Mouse (Mus musculus) gastrocnemius, postnatal 36 days (tissue): ENCODE results near the gene Bzw2. TPM values are rescaled to one million over a fixed set of nuclear protein-coding genes. Genes with fewer than 3 reads are reported as not detected.

Source experiments
- DNase-seq, 2 experiments: peaks; one replicate each; pipeline ENCODE4 v3.0.0; 2022
- intact Hi-C: fragments of 180-260 bp; cut with DNase I; formaldehyde crosslinking; loops from one replicate; pipeline ENCODE4 v1.15.1; 2025
- total RNA-seq, 2 experiments: library from RNA; stranded (reverse); gene quantifications; 2 replicates each; pipeline ENCODE4 v1.2.3; 2021

The Bzw2 gene
- total RNA-seq, 2 experiments from 2014 or later = 98.9 to 109 TPM

GRCm38 (mm10) chr12:36085380-36085779 is 72.5 kb downstream of the Bzw2 start:
- intact Hi-C loops = no loop called here
- DNase-seq = no peak

- intact Hi-C loops = no loop called here
- DNase-seq = no peak
Observed at GRCm38 (mm10) chr12:36078101-36078899, 79.6 kb downstream of the Bzw2 start.

GRCm38 (mm10) chr12:36072860-36073259 is 85.0 kb downstream of the Bzw2 start:
- DNase-seq = no peak
- intact Hi-C loops = no loop called here

- intact Hi-C loops = no loop called here
- DNase-seq = no peak
Observed at GRCm38 (mm10) chr12:36070231-36070630, 87.6 kb downstream of the Bzw2 start.

GRCm38 (mm10) chr12:36067538-36067937 is 90.3 kb downstream of the Bzw2 start:
- intact Hi-C loops = no loop called here
- no peak for DNase-seq

- intact Hi-C loops = no loop called here
- no peak for DNase-seq
Observed at GRCm38 (mm10) chr12:36065911-36066310, 92.0 kb downstream of the Bzw2 start.

- intact Hi-C loops = no loop called here
- DNase-seq = no peak
Observed at GRCm38 (mm10) chr12:36057699-36058098, 100.2 kb downstream of the Bzw2 start.

GRCm38 (mm10) chr12:36050276-36050675 is 107.6 kb downstream of the Bzw2 start:
- intact Hi-C loops = no loop called here
- no peak for DNase-seq

GRCm38 (mm10) chr12:36047593-36047992 is 110.3 kb downstream of the Bzw2 start:
- intact Hi-C loops = no loop called here
- DNase-seq = no peak

GRCm38 (mm10) chr12:36046196-36046595 is 111.7 kb downstream of the Bzw2 start:
- intact Hi-C loops = no loop called here
- DNase-seq = no peak

- intact Hi-C loops = no loop called here
- DNase-seq = no peak
Observed at GRCm38 (mm10) chr12:36044691-36045090, 113.2 kb downstream of the Bzw2 start.

- DNase-seq = peak; percentile 48 to 49
- intact Hi-C loops = no loop called here
Observed at GRCm38 (mm10) chr12:36042348-36042778, 115.5 kb downstream of the Bzw2 start, which contains the start of gene Tspan13. Tspan13 (minus strand) TSS chr12:36042500.

Other genes with a start within 250 kb of the Bzw2 start
- not detected for gene Agr3, start 232.5 kb downstream of the Bzw2 start, total RNA-seq
- not detected for gene Agr2, start 165.2 kb downstream of the Bzw2 start, total RNA-seq
- 10 to 100 TPM; 21.2 to 24.1 TPM for gene Tspan13, start 115.6 kb downstream of the Bzw2 start, total RNA-seq
- 1 to 10 TPM; 5.6 to 6.6 TPM for gene Ankmy2, start 966 bp downstream of the Bzw2 start, total RNA-seq
- gene Lrrc72, start 95.3 kb upstream of the Bzw2 start, total RNA-seq = not detected
- under 1 TPM; 0.15 to 0.27 TPM for gene Sostdc1, start 156.1 kb upstream of the Bzw2 start, total RNA-seq
- 1 to 10 TPM; 3.4 to 3.8 TPM for gene Ispd, start 223.4 kb upstream of the Bzw2 start, total RNA-seq
- gene D630036H23Rik, start 224.1 kb upstream of the Bzw2 start, total RNA-seq = under 1 TPM; 0.37 to 0.56 TPM